Mouse (Mus musculus) lung, postnatal 0 days (tissue): ENCODE results near the gene Vmn1r209.
"Not testable (repeated sequence)": the region's sequence is repeated elsewhere in the genome, so short reads cannot be mapped to it uniquely, and the experiment has no call there.

Experiments
- CTCF ChIP-seq: IDR thresholded peaks from 2 replicates; pipeline ENCODE4 v1.5.1; 2016; ENCODE audit warnings: antibody characterized with exemption, mild to moderate bottlenecking
- EP300 ChIP-seq: IDR thresholded peaks from 2 replicates; pipeline ENCODE4 v1.6.1; 2016; ENCODE audit warnings: antibody characterized with exemption, mild to moderate bottlenecking, control low read depth

GRCm38 (mm10) chr13:22844304-22844703, 34.8 kb upstream of the Vmn1r209 start:
- not testable (repeated sequence) for TF ChIP-seq CTCF, EP300
